Mouse (Mus musculus) bone marrow, adult 2 months (tissue): ENCODE results near the gene Igfbp7.

ENCODE experiments used
- CTCF ChIP-seq: fragments of 200-500 bp; IDR thresholded peaks from 2 replicates; pipeline ENCODE4 v1.5.1; 2011; ENCODE audit warnings: low read length, control low read depth; ENCODE audit not compliant: control insufficient read depth, insufficient read depth
- POLR2A ChIP-seq: fragments of 200-500 bp; IDR thresholded peaks from 2 replicates; pipeline ENCODE4 v1.6.1; 2011; ENCODE audit warnings: low read depth, mild to moderate bottlenecking, control low read depth, low read length, borderline replicate concordance; ENCODE audit not compliant: control insufficient read depth

GRCm38 (mm10) chr5:77375546-77375945 lies 32.3 kb downstream of the Igfbp7 start:
- TF ChIP-seq CTCF (no peak), POLR2A (no peak)
